Mouse (Mus musculus) cerebellum, adult 2 months (tissue): ENCODE data around the gene Cfap298. TPM values are rescaled to one million over a fixed set of nuclear protein-coding genes. Genes with fewer than 3 reads are reported as not detected.

Experiments
- DNase-seq, 2 experiments: peaks; one replicate each; pipeline ENCODE4 v3.0.0; 2021
- H3K27ac ChIP-seq: fragments of 200-500 bp; 2 replicates; pipeline ENCODE4 v1.5.1; 2012; ENCODE audit warnings: low read length, control low read depth, inconsistent platforms; ENCODE audit not compliant: insufficient read depth
- H3K27me3 ChIP-seq: fragments of 200-500 bp; 2 replicates; pipeline ENCODE4 v1.6.1; 2012; ENCODE audit warnings: inconsistent platforms, mild to moderate bottlenecking, low read length, moderate library complexity; ENCODE audit not compliant: control insufficient read depth, insufficient read depth
- H3K4me1 ChIP-seq: fragments of 200-500 bp; 2 replicates; pipeline ENCODE4 v1.6.1; 2011; ENCODE audit warnings: low read length; ENCODE audit not compliant: control insufficient read depth, insufficient read depth
- H3K4me3 ChIP-seq: fragments of 200-500 bp; replicated peaks from 2 replicates; pipeline ENCODE3; 2011; ENCODE audit warnings: mild to moderate bottlenecking, low read depth, low read length, control low read depth; ENCODE audit not compliant: insufficient read depth
- CTCF ChIP-seq: fragments of 200-500 bp; IDR thresholded peaks from 2 replicates; pipeline ENCODE4 v1.5.1; 2011; ENCODE audit warnings: low read depth, mild to moderate bottlenecking, control low read depth, low read length, moderate library complexity, borderline replicate concordance; ENCODE audit not compliant: insufficient read depth
- POLR2A ChIP-seq: fragments of 200-500 bp; IDR thresholded peaks from 2 replicates; pipeline ENCODE4 v1.6.1; 2011; ENCODE audit warnings: low read length, control low read depth, borderline replicate concordance; ENCODE audit not compliant: insufficient read depth
- WGBS: fragments of 180-500 bp; shearing (Covaris S2); methylation state at CpG from one replicate; pipeline ENCODE4 v1.1.7; 2018; 5-methylcytosine and 5-hydroxymethylcytosine counted together
- polyA plus RNA-seq: library from polyadenylated mRNA; depleted of rRNA; stranded (reverse); fragments of >200 nt; gene quantifications from 2 replicates; pipeline ENCODE4 v1.2.3, GENCODE M21; 2012

Gene Cfap298
- polyA plus RNA-seq, 1 experiment, result 32.7 TPM

DNA sequence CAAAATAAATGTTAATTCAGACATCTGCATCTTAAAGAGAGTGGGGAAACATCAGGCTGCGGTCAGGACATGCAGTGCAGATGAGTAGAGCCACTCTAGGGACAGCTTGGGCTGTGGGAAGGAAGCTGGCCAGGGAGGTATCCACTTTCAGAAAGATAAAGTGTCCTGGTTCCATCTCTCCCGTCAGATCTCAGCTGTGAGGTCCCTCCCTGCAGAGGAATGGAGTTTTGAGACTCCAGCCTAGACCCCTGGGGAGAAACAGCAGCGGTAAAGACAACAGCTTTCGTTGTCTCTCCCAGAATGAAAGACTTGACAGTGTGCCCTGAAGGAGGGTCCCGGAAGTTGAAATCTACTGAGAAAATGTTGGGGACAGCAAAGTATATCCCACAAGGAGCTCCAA lies 31.6 kb downstream of the Cfap298 start:
- Histone ChIP-seq H3K4me1 (no peaks in the 10 kb centered on the region), H3K4me3 (no peak overlapping the region), H3K27me3 (no peaks in the 10 kb centered on the region), H3K27ac (no peak overlapping the region)
- 40% methylated on average over 5 of the region's 5 CpGs for WGBS
- TF ChIP-seq CTCF, result no peak
- TF ChIP-seq POLR2A, result no peak
- no peak for DNase-seq

DNA sequence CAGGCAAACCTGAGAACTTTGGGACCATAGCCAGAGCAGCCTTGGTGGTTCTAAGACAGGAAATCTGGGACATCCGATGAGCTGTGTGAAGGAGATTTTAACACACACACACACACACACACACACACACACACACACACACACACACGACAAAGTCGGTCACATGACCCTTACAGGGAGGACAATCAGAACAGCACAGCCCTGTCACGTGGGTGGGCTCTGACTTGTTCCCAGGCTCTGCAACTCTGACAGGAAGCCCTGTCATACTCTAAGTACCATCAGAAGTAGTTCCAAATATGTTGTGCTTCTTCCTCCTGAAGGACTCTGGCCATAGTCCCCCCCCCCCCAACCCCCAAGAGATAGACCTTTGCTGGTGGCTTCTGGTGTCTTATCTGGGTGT lies 33.5 kb downstream of the Cfap298 start:
- DNase-seq, result no peak
- Histone ChIP-seq H3K27ac (no peak overlapping the region), H3K4me3 (no peak overlapping the region), H3K27me3 (no peaks in the 10 kb centered on the region), H3K4me1 (no peaks in the 10 kb centered on the region)
- 57% methylated on average over 4 of the region's 4 CpGs for WGBS
- no peak for TF ChIP-seq CTCF
- TF ChIP-seq POLR2A, result no peak

DNA sequence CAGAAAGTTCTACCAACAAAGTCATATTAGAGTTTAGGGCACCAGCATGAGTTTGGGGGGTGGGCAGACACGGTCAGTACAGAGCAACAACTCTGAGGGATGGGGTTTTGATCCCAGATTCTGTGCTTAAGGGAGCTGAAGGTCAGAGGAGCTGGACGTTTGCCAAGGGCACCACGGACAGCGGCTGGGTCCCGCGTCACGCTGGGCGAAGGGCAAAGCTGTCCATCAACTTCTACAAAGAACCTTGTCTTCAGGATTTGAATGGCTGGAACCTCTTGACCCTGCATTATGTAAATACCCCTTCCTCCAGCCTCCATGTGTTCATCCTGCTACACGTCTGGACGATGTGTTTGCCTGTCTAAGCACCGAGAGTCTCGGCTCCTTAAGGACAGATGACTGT lies 35.4 kb downstream of the Cfap298 start:
- 30% methylated on average over 12 of the region's 12 CpGs for WGBS
- TF ChIP-seq POLR2A, result no peak
- TF ChIP-seq CTCF, result no peak
- H3K27me3 ChIP-seq, result no peaks in the 10 kb centered on the region

DNA sequence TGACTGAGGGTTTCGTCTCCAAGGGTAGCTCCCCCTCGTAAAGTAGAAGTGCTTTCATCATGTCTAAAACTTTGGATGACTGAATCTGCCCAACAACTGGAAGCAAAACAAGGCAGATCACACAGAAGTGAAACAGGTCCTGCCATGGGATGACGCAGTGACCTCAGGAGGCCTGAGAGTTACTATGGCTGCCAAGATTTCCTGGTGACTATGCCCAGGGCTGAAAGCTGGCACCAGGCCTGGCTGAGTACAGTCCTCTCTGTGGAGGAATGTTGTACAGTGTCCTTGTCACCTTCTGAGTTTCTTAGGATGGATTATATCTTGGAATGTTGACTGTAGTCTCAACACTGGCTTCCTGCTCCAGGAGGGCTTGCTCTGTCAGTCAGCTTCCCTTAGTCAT lies 37.3 kb downstream of the Cfap298 start:
- Histone ChIP-seq H3K27me3 (no peaks in the 10 kb centered on the region), H3K4me1 (no peaks in the 10 kb centered on the region), H3K4me3 (no peak overlapping the region), H3K27ac (no peak overlapping the region)
- WGBS, result 60% methylated on average over 3 of the region's 3 CpGs
- TF ChIP-seq CTCF, result no peak
- no peak for TF ChIP-seq POLR2A
- no peak for DNase-seq

More for the DNA sequence above, 35.4 kb downstream of the Cfap298 start:
- no peak overlapping the region for H3K27ac ChIP-seq
- no peak for DNase-seq
- H3K4me3 ChIP-seq, result no peak overlapping the region
- H3K4me1 ChIP-seq, result no peaks in the 10 kb centered on the region

DNA sequence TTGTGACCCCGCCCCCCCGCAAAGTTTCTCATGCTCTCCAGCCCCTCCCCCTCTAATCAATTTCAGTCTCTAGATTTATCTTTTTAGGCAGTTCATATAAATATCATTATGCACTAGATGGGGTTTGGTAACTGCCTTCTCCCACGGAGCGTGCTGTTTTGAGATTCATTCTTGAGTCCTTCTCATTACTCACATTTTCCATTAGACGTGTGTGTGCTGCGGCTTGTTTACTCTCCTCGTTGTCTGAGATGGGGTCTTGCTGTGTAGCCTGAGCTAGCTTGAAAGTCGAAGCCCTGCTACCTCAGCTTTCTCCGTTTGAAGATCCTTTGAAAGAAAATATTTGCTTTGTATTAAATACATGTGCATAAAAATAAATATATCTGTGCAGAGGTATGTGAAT lies 41.1 kb downstream of the Cfap298 start:
- H3K27ac ChIP-seq, result no peak overlapping the region
- TF ChIP-seq POLR2A (no peak), CTCF (no peak)
- 69% methylated on average over 9 of the region's 9 CpGs for WGBS
- H3K27me3 ChIP-seq, result no peaks in the 10 kb centered on the region
- no peak for DNase-seq
- no peaks in the 10 kb centered on the region for H3K4me1 ChIP-seq
- H3K4me3 ChIP-seq, result no peak overlapping the region

DNA sequence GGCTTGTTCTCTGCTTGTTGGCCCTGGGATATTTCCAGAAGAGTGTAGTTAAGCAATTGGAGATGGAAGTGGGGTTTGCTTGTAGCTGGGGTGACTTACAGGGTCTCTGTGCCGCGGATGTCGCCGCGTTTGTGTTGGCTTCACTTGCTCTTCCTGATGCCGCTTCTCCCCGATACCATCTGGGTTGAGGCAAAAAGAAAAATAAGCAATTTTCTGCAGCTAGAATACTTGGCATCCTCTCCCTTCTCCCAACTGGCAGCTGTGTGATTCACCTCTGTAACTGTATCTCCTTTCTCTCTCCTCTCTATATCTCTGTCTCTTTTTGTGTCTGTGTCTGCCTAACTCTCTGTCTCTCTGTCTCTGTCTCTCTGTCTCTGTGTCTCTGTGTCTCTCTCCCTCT lies 41.9 kb downstream of the Cfap298 start:
- DNase-seq, result no peak
- no peaks in the 10 kb centered on the region for H3K4me1 ChIP-seq
- H3K27ac ChIP-seq, result no peak overlapping the region
- H3K27me3 ChIP-seq, result no peaks in the 10 kb centered on the region
- 30% methylated on average over 7 of the region's 7 CpGs for WGBS
- H3K4me3 ChIP-seq, result no peak overlapping the region
- TF ChIP-seq CTCF, result no peak
- no peak for TF ChIP-seq POLR2A

DNA sequence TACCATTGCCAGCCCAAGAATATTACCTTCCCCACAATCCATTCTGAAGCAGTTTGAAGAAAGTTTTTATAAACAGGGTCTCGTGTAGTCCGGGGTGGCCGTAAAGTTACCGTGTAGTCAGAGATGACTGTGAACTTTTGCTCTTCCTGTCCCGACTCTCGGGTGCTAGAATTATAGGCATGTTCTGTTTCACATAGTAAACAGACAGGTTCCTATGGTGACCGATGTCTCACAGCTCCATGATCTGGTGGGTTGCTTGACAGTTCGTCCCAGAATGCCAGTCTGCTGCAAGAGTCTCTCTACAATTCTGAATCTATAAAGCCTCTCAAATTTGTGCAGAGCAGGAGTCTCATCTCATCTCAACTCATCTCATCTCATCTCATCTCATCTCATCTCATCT lies 42.8 kb downstream of the Cfap298 start:
- Histone ChIP-seq H3K27ac (no peak overlapping the region), H3K4me1 (no peaks in the 10 kb centered on the region), H3K4me3 (no peak overlapping the region), H3K27me3 (no peaks in the 10 kb centered on the region)
- DNase-seq, result no peak
- no peak for TF ChIP-seq CTCF
- WGBS, result 58% methylated on average over 8 of the region's 8 CpGs

DNA sequence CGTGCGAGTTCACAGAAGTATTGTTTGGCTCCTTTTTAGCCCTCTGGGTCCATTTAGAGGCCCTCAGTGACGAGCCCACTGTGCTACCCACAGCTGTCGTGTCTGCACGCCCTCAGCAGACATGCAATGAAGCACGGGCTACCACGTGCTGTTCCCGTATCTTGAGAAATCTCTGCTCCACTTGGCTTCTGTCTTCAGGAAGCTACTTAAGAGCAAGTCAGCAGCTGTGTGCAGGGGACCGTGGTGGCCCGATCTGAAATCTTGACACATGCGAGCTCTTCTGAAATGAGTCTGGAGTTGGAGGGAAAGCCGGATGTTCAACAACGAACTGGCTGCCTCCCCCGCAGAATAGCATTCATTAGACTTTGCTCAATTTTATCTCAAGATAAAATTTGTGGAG lies 43.3 kb downstream of the Cfap298 start:
- DNase-seq, result no peak
- no peaks in the 10 kb centered on the region for H3K4me1 ChIP-seq
- WGBS, result 25% methylated on average over 14 of the region's 14 CpGs
- H3K27ac ChIP-seq, result no peak overlapping the region
- H3K4me3 ChIP-seq, result no peak overlapping the region
- TF ChIP-seq CTCF, result no peak
- TF ChIP-seq POLR2A, result no peak
- H3K27me3 ChIP-seq, result no peaks in the 10 kb centered on the region
